Mouse (Mus musculus) limb, embryonic 10.5 days (tissue): ENCODE measurements around the gene Cacna1c. TPM values are rescaled to one million over a fixed set of nuclear protein-coding genes. Genes with fewer than 3 reads are reported as not detected.

Experiments used
- DNase-seq: peaks from one replicate; pipeline ENCODE4 v3.0.0-alpha.2; 2017; ENCODE audit warnings: low spot score
- H3K27ac ChIP-seq: fragments of 300-500 bp; sonication (generic); 2 replicates; pipeline ENCODE4 v1.5.1; 2016; ENCODE audit warnings: mild to moderate bottlenecking
- H3K27me3 ChIP-seq: fragments of 300-500 bp; sonication (generic); 2 replicates; pipeline ENCODE4 v1.6.1; 2016; ENCODE audit warnings: low read depth, mild to moderate bottlenecking; ENCODE audit not compliant: poor library complexity, severe bottlenecking
- H3K36me3 ChIP-seq: fragments of 300-500 bp; sonication (generic); 2 replicates; pipeline ENCODE4 v1.6.1; 2016; ENCODE audit warnings: mild to moderate bottlenecking, moderate library complexity
- H3K4me1 ChIP-seq: fragments of 300-500 bp; sonication (generic); 2 replicates; pipeline ENCODE4 v1.6.1; 2016
- H3K4me3 ChIP-seq: fragments of 300-500 bp; sonication (generic); 2 replicates; pipeline ENCODE4 v1.5.1; 2016; ENCODE audit warnings: mild to moderate bottlenecking, moderate library complexity
- H3K9me3 ChIP-seq: fragments of 300-500 bp; sonication (generic); replicated peaks from 2 replicates; pipeline ENCODE4 v1.6.1; 2016; ENCODE audit warnings: mild to moderate bottlenecking
- WGBS: fragments of 180-500 bp; shearing (Covaris S2); methylation state at CpG from one replicate; pipeline ENCODE4 v1.1.7; 2016; 5-methylcytosine and 5-hydroxymethylcytosine counted together
- polyA plus RNA-seq: library from polyadenylated mRNA; unstranded; fragments of >200 nt; fragmentation: Nextera tagmentation; extraction: Ambion mirVana; gene quantifications from 2 replicates; pipeline ENCODE4 v1.2.1, GENCODE M21; 2016

Gene Cacna1c
- polyA plus RNA-seq, 1 experiment from 2014 or later, result 10.2 TPM

DNA sequence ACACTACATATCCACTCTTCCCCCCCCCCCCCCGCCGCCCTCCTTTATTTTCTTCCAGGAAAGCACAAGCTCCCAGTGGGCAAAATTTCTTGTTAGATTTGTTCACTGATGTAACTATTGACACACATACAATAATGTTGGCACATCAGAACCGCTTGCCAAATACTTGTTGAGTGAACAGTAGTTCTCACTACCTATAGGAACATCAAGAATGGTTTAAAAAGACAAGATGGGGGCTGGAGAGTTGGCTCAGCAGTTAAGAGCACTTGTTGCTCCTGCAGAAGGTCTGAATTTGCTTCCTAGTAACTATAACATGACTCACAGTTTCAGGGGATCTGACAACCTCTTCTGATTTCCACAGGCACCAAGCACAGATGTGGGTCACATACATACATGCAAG is 255.2 kb downstream of the Cacna1c start:
- Histone ChIP-seq H3K27ac (no peak overlapping the region), H3K4me3 (no peak overlapping the region), H3K4me1 (peaks cover 38% of the 10 kb centered on the region), H3K9me3 (no peaks in the 10 kb centered on the region), H3K36me3 (no peaks in the 10 kb centered on the region), H3K27me3 (no peaks in the 10 kb centered on the region)
- 86% methylated on average over 3 of the region's 3 CpGs for WGBS
- DNase-seq, result no peak

GRCm38 (mm10) chr6:118939626-118940025 is 256.6 kb downstream of the Cacna1c start:
- WGBS, result 93% methylated on average over 8 of the region's 8 CpGs
- no peak for DNase-seq
- H3K27me3 ChIP-seq, result no peaks in the 10 kb centered on the region
- peaks cover 51% of the 10 kb centered on the region for H3K4me1 ChIP-seq
- no peak overlapping the region for H3K4me3 ChIP-seq
- H3K36me3 ChIP-seq, result no peaks in the 10 kb centered on the region
- no peaks in the 10 kb centered on the region for H3K9me3 ChIP-seq
- H3K27ac ChIP-seq, result no peak overlapping the region

DNA sequence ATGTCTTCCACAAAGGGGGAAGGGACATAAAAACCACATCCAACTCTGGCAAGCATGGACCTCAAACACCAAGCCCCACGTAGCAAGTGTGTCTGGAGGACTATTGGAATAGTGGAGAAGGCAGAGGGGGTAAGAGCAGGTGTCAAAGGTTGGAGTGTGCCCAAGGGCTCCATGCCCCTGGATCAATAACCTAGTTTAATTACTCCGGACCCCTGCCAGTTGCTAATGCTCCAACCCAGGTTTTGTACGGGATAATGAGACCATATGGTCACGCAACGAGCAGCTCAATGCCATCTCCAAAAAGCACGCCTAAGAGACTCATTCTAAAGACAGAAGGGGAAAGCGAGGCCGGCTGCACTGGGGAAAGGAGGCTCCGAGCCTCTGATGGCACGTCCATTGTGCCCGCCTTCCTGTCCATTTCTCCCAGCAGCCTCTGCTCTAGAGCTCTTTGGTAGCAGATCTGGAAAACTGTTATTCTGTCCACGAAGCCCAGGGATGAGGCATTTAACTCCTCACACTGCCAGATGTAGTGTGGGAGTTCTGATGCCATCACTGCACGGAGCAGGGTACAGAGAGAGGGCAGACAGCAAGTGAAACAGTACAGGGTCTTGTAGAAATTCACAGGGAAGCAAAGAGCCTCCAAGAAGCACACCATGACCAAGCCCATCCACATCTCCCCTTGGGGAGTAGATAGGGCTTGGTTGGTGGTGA is 257.7 kb downstream of the Cacna1c start:
- peaks cover 60% of the 10 kb centered on the region for H3K4me1 ChIP-seq
- H3K27me3 ChIP-seq, result no peaks in the 10 kb centered on the region
- H3K27ac ChIP-seq, result no peak overlapping the region
- no peak for DNase-seq
- H3K4me3 ChIP-seq, result no peak overlapping the region
- WGBS, result 80% methylated on average over 13 of the region's 13 CpGs
- no peaks in the 10 kb centered on the region for H3K36me3 ChIP-seq
- no peaks in the 10 kb centered on the region for H3K9me3 ChIP-seq

DNA sequence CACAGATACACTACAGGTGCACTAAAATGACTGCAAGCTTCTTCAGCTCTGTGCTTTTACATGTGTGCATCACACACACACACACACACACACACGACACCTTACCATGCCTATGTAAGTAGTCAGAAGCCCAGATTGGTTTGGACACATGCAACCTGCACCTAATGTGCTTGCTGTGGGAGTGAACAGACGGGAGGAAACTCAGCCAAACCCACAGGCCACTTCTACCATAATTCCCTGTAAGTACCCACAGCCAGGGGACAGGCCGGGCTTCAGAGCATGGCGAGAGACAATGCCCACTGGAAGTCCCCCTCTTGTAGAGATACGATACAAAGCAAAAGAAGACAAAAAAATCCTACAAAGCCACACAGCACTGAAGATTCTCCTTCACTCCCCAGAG is 258.7 kb downstream of the Cacna1c start:
- peaks cover 68% of the 10 kb centered on the region for H3K4me1 ChIP-seq
- WGBS, result 86% methylated on average over 5 of the region's 5 CpGs
- DNase-seq, result no peak
- H3K27ac ChIP-seq, result no peak overlapping the region
- H3K9me3 ChIP-seq, result no peaks in the 10 kb centered on the region
- no peaks in the 10 kb centered on the region for H3K36me3 ChIP-seq
- H3K4me3 ChIP-seq, result no peak overlapping the region
- H3K27me3 ChIP-seq, result no peaks in the 10 kb centered on the region

GRCm38 (mm10) chr6:118935520-118936415 is 260.4 kb downstream of the Cacna1c start:
- H3K4me1 ChIP-seq, result peaks cover 83% of the 10 kb centered on the region

DNA sequence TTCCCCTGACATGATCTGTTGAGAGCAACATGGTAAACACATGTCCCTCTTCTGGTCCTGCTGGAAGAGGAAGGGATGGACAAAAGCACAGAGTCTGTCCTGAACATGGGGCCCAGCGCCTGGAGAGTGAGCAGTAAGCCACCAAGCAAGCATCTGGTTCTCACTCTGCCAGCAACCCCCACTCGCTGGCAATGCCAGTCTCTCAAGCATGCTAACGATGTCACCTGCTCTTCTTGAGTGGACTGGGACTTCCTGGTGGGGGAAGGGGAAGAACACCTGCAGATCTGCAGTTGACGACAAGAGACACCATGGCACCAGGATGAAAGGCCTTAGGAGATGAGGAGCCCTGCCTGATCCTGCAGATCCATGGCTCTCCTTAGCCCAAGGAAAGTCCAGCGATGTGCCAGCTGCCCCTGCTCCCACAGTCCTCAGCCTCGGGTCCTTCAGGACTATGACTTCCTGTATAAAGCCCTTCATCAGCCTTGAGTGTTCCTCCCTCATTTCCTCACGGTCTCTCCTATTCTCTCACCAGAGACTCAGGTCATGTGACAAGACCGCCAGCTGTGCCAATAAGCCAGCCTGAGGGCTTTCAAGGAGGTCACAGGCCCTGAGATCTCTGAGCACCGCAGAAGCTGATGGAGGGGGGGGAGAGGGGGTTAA is 261.8 kb downstream of the Cacna1c start:
- peak overlapping the region; percentile 44; the same call in 1 of the 2 replicates for H3K27ac ChIP-seq
- DNase-seq, result no peak
- peaks cover 93% of the 10 kb centered on the region for H3K4me1 ChIP-seq

More at GRCm38 (mm10) chr6:118935520-118936415, 260.4 kb downstream of the Cacna1c start:
- 94% methylated on average over 9 of the region's 9 CpGs for WGBS
- no peak for DNase-seq
- Histone ChIP-seq H3K9me3 (no peaks in the 10 kb centered on the region), H3K36me3 (no peaks in the 10 kb centered on the region), H3K4me3 (no peak overlapping the region), H3K27me3 (no peaks in the 10 kb centered on the region), H3K27ac (no peak overlapping the region)

DNA sequence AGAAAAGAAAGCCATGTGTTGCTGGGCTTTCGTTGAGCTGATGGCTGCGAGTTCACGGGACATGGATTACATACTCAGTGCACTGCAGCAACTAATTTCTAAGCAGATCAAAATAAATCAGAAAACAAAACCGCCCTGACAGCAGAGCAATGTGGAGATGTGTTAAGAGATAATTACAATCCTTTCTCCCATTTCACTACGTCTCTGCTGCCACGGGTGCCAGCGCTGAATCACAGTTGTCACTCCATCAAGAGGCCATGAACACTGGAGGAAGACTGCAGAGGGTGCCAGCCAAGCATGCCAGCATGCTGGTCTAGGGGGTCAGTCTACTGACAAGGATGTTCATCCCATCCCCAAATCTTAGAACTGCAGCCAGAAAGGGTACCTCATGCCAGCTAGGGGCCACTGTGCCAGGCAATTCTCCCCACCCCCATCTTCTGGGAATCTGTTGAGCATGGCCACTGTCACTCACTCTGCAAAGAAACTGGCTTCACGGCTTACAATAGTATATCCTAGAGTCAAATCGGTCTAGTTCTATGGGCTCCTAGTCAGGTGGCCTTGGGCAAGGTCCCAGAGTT is 263.1 kb downstream of the Cacna1c start:
- H3K36me3 ChIP-seq, result no peaks in the 10 kb centered on the region
- no peak overlapping the region for H3K4me3 ChIP-seq
- WGBS, result 84% methylated on average over 9 of the region's 9 CpGs
- 0 out of 2 replicates have a peak overlapping the region, but pooled peaks have one; percentile 3 for H3K27ac ChIP-seq
- peaks cover 94% of the 10 kb centered on the region for H3K4me1 ChIP-seq
- DNase-seq, result no peak
- no peaks in the 10 kb centered on the region for H3K27me3 ChIP-seq
- H3K9me3 ChIP-seq, result no peaks in the 10 kb centered on the region

More for the DNA sequence above, 261.8 kb downstream of the Cacna1c start:
- H3K36me3 ChIP-seq, result no peaks in the 10 kb centered on the region
- H3K4me3 ChIP-seq, result no peak overlapping the region
- no peaks in the 10 kb centered on the region for H3K9me3 ChIP-seq
- WGBS, result 76% methylated on average over 9 of the region's 9 CpGs
- H3K27me3 ChIP-seq, result no peaks in the 10 kb centered on the region

GRCm38 (mm10) chr6:118932002-118932700 is 264.1 kb downstream of the Cacna1c start:
- H3K27ac ChIP-seq, result peak overlapping the region; percentile 71
- H3K4me3 ChIP-seq, result no peak overlapping the region
- H3K9me3 ChIP-seq, result no peaks in the 10 kb centered on the region
- no peaks in the 10 kb centered on the region for H3K27me3 ChIP-seq
- DNase-seq, result no peak
- no peaks in the 10 kb centered on the region for H3K36me3 ChIP-seq
- peaks cover 94% of the 10 kb centered on the region for H3K4me1 ChIP-seq
- WGBS, result 29% methylated on average over 8 of the region's 8 CpGs

DNA sequence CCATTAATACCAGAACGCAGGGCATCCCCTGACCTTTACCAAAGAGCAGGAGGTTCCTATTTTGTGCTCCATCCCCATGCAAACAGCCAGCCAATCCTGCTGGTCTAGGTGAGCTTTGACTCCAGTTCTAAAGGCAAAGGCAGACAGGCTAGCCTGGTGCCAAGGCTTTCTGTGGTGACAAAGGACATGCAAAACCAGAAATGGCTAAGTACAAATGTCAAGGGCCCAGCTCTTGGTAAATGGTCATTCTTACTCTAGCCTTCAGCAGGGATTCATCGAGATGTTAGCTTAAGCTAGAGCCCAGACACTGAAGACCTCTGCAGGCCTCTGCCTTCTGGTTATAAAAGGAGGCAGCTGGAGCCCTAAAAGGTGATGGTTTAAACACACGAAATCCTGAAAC is 269.5 kb downstream of the Cacna1c start:
- Histone ChIP-seq H3K4me1 (peaks cover 96% of the 10 kb centered on the region), H3K4me3 (no peak overlapping the region), H3K27ac (peak overlapping the region; percentile 65), H3K27me3 (no peaks in the 10 kb centered on the region), H3K36me3 (no peaks in the 10 kb centered on the region), H3K9me3 (no peaks in the 10 kb centered on the region)
- 71% methylated on average over 3 of the region's 3 CpGs for WGBS
- DNase-seq, result no peak

GRCm38 (mm10) chr6:118924426-118924825 is 271.8 kb downstream of the Cacna1c start:
- Histone ChIP-seq H3K4me3 (no peak overlapping the region), H3K9me3 (no peaks in the 10 kb centered on the region), H3K27ac (no peak overlapping the region), H3K27me3 (no peaks in the 10 kb centered on the region), H3K4me1 (peaks cover 81% of the 10 kb centered on the region), H3K36me3 (no peaks in the 10 kb centered on the region)
- WGBS, result 86% methylated on average over 12 of the region's 12 CpGs
- DNase-seq, result no peak

- DNase-seq, result no peak
- no peaks in the 10 kb centered on the region for H3K9me3 ChIP-seq
- H3K36me3 ChIP-seq, result no peaks in the 10 kb centered on the region
- no peak overlapping the region for H3K4me3 ChIP-seq
- 61% methylated on average over 2 of the region's 2 CpGs for WGBS
- peak overlapping the region; percentile 70; the same call in 1 of the 2 replicates for H3K27ac ChIP-seq
- no peaks in the 10 kb centered on the region for H3K27me3 ChIP-seq
- peaks cover 76% of the 10 kb centered on the region for H3K4me1 ChIP-seq
These were observed 272.3 kb downstream of the Cacna1c start for GRCm38 (mm10) chr6:118923926-118924325.

- no peak overlapping the region for H3K4me3 ChIP-seq
- H3K27me3 ChIP-seq, result no peaks in the 10 kb centered on the region
- DNase-seq, result no peak
- H3K27ac ChIP-seq, result peak overlapping the region; percentile 70
- no peaks in the 10 kb centered on the region for H3K9me3 ChIP-seq
- H3K4me1 ChIP-seq, result peaks cover 72% of the 10 kb centered on the region
- WGBS, result 88% methylated on average over 5 of the region's 5 CpGs
- H3K36me3 ChIP-seq, result no peaks in the 10 kb centered on the region
These were observed 273.0 kb downstream of the Cacna1c start for GRCm38 (mm10) chr6:118923212-118923577.
